Mouse (Mus musculus) E14TG2a.4 (cell line): ENCODE measurements around the gene Slc38a9.

Experiments
- CTCF ChIP-seq: conservative IDR thresholded peaks from 2 replicates; pipeline ENCODE4 v1.5.1; 2014; ENCODE audit warnings: low read length
- NANOG ChIP-seq: IDR thresholded peaks from 2 replicates; pipeline ENCODE4 v1.6.1; 2014; ENCODE audit warnings: borderline replicate concordance, low read length, mixed read lengths
- POU5F1 ChIP-seq: IDR thresholded peaks from 2 replicates; pipeline ENCODE4 v1.6.1; 2014; ENCODE audit warnings: low read length, borderline replicate concordance

DNA sequence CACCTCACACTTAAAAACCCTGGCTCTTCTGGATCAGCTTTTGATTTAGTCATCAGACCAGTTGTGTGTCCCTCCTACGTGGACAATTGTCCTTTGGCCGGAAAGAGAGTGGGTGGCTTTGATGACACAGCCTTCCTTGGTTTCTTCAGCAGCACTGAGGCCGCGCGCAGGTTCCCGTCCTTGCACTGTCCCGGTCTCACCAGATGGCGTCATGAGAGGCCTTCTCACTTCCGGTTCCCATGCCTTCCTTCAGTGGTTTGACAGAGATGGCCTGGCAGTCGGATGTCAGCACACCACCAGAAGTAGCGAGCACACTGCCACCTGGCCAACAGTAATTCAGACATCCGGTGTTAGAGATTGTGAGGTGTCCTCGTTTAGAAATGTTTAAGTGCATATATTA is 11.2 kb downstream of the Slc38a9 start:
- TF ChIP-seq CTCF (no peak), NANOG (no peak), POU5F1 (no peak)
